Mouse (Mus musculus) lung, postnatal 10 days (tissue): ENCODE measurements around the gene Dnase1l3.

ENCODE experiments used
- DNase-seq: peaks from one replicate; pipeline ENCODE4 v3.0.0; 2021

Gene Dnase1l3

DNA sequence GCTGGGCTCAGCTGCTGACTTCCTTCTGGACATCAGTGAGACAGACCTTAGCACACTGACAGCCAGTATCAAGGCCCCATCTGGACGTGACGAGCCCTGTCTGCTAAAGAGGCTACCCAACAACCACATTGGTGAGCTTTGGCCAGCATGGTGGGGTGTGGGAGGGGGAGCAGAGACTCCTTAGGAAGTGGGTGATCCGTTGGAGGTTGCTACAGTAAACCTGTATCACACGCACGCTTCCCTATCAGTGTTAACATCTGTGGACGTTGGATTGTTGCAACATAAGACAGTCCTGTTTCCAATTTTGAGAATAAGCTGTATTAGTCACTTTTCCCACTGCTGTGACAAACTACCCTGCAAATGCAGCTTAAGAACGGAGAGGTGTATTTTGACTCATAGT, 65.3 kb downstream of the Dnase1l3 start:
- DNase-seq, result no peak

DNA sequence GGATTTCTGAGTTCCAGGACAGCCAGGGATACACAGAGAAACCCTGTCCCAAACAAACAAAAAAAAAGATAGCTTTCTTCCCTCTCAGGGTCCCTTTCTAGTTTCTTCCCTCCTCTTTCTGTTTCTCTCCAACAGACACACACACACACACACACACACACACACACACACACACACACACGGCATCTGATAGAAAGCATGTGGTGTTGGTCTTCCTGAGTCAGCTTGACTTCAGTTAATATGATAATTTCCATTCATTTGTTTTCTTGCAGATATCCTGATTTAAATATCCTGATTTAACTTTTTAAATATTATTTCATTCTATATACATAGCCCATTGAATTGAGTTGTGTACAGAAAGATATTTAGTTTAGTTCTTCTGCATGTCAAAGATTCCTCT, 66.0 kb downstream of the Dnase1l3 start:
- no peak for DNase-seq

DNA sequence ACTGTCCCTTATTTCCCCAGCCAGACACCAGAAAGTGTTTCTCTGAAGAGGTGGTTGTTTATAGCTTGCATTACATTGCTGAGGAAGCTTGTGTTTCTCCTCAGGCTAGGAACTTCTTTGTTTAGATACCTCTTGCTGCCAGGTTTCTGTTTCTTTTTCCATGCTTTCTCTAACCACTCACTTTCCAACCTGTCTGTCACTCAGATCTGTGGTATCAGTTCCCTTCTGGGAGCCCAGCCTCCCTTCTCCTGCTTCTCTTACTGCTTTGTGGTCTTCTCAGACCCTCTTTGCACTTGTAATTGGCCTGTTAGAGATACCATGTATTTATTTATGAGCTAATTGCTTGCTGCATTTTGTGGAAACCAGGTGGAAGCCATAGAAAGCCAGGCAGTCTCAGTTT, 70.7 kb downstream of the Dnase1l3 start:
- DNase-seq, result no peak

DNA sequence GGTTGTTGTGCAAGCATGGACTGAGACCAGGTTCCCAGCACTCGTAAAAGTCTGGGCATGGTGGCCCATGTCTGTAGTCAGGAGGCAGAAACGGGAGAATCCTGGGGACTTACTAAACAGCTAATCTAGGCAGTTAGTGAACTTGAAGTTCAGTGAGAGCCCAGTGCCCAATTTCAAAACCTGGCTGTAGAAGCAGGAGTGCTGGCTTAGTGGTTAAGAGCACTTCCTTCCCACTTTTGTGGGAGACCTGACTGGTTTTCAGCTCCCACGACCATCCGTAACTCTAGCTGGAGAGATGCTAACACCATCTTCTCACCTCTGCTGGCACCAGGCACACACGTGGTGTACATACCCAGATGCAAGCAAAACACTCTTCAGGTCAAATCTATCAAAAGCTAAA, 72.9 kb downstream of the Dnase1l3 start:
- DNase-seq, result no peak

GRCm38 (mm10) chr14:7919921-7920320, 74.5 kb downstream of the Dnase1l3 start:
- DNase-seq, result peak; percentile 67

DNA sequence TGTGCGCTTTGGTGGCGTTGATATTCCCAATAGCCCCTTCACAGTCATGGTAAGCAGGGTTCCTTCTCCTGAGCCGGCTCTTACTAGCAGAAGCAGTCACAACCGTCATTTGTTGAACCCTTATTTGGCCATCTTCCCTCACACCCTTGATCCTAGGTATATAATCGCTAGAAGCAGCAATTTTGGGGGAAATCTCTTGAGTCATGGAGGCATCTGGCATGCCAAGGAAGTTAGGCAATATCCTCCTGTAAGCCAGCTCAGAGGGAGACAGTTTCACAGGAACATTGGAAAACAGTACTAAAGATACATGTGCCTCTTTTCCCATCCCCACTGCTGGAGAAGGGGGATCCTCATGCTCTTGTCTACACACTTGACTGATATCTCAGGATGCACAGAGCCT, 75.1 kb downstream of the Dnase1l3 start:
- DNase-seq, result no peak

DNA sequence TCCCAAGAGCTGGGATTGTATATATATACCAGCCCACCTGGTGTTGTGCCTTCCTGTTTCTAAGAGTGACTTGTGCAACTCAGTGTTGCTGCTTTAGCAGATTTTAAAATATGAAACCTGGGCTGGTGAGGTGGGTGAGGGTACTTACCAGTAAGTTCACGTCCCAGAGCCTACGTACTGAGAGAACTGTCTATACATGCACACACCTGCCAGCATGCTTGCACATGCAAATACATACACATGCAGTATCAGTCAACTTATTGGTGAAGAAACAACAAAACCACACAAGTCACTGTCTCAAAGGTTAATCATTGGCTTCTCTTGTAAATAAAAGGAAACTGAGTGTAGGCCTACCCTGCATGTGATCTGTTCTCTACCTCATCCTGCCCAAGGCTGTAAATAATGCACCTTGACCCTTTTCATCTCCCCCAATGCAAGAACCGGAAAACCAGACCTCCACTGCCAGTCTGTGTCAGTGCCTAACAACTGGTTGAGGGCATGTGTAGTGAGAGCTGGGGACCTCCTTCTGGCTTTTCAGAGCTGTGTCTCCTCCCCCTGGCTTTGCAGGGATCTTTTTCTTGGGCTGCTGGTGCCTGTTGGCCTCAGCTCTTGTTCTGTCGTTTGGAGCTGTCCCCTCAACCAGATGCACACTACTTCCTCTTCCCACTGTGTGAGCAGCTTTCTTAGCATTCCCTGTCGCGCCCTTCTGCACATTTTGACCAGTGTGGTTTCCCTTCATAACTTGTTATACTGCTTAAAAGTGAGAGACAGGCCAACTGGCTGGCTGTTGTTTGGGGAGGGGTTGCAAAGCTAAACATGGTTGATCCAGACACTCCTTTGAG, 76.0 kb downstream of the Dnase1l3 start:
- DNase-seq, result peak; percentile 19
